Mouse (Mus musculus) heart, embryonic 14.5 days (tissue): ENCODE measurements around the gene Mt4. TPM values are rescaled to one million over a fixed set of nuclear protein-coding genes. Genes with fewer than 3 reads are reported as not detected.
"Not testable (repeated sequence)": the region's sequence is repeated elsewhere in the genome, so short reads cannot be mapped to it uniquely, and the experiment has no call there.

Experiments used
- ATAC-seq: fragments of 200-750 bp; cut with Nextera tagmentation; 2 replicates; pipeline ENCODE4 v1.8.0; 2017; ENCODE audit warnings: low read depth, moderate TSS enrichment; ENCODE audit not compliant: insufficient number of reproducible peaks, insufficient read depth, low FRiP score
- H3K27ac ChIP-seq, 2 experiments: fragments of 200-500 bp in 1 of 2; fragments of 300-500 bp in 1 of 2; sonication (generic) in 1 of 2; replicated peaks in 1 of 2; 2 replicates each; pipeline ENCODE4 v1.5.1; 2012 to 2014; ENCODE audit warnings: low read depth in 2 of 2, low read length in 2 of 2, control low read depth in 1 of 2, mild to moderate bottlenecking in 1 of 2, mixed read lengths in 1 of 2; ENCODE audit not compliant: control insufficient read depth in 1 of 2, insufficient read depth in 1 of 2
- H3K27me3 ChIP-seq: fragments of 300-500 bp; sonication (generic); 2 replicates; pipeline ENCODE4 v1.6.1; 2014; ENCODE audit warnings: mild to moderate bottlenecking, low read length, control low read depth; ENCODE audit not compliant: control insufficient read depth, insufficient read depth
- H3K36me3 ChIP-seq: fragments of 300-500 bp; sonication (generic); 2 replicates; pipeline ENCODE4 v1.6.1; 2014; ENCODE audit warnings: mild to moderate bottlenecking, control low read depth, low read length, mixed read lengths; ENCODE audit not compliant: control insufficient read depth, insufficient read depth
- H3K4me1 ChIP-seq, 2 experiments: fragments of 200-500 bp in 1 of 2; fragments of 300-500 bp in 1 of 2; sonication (generic) in 1 of 2; 2 replicates each; pipeline ENCODE4 v1.6.1; 2012 to 2014; ENCODE audit warnings: low read length in 2 of 2, control low read depth in 1 of 2, mixed read lengths in 1 of 2; ENCODE audit not compliant: control insufficient read depth in 2 of 2, insufficient read depth in 2 of 2
- H3K4me2 ChIP-seq: fragments of 300-500 bp; sonication (generic); 2 replicates; pipeline ENCODE4 v1.6.1; 2014; ENCODE audit warnings: mild to moderate bottlenecking, low read length
- H3K4me3 ChIP-seq, 2 experiments: fragments of 200-500 bp in 1 of 2; fragments of 300-500 bp in 1 of 2; sonication (generic) in 1 of 2; 2 replicates each; pipeline ENCODE4 v1.5.1; 2012 to 2014; ENCODE audit warnings: low read length in 2 of 2, mild to moderate bottlenecking in 2 of 2, control low read depth in 1 of 2, low read depth in 1 of 2, moderate library complexity in 1 of 2; ENCODE audit not compliant: control insufficient read depth in 1 of 2, insufficient read depth in 1 of 2
- H3K9ac ChIP-seq: fragments of 300-500 bp; sonication (generic); 2 replicates; pipeline ENCODE4 v1.6.1; 2014; ENCODE audit warnings: mild to moderate bottlenecking, low read length
- H3K9me3 ChIP-seq: fragments of 300-500 bp; sonication (generic); 2 replicates; pipeline ENCODE4 v1.6.1; 2016; ENCODE audit warnings: low read length, control low read depth; ENCODE audit not compliant: control insufficient read depth
- WGBS: fragments of 180-500 bp; shearing (Covaris S2); extraction: QIAGEN DNeasy Blood & Tissue Kit; methylation state at CpG from one replicate; pipeline ENCODE4 v1.1.7; 2014; 5-methylcytosine and 5-hydroxymethylcytosine counted together
- polyA plus RNA-seq: library from polyadenylated mRNA; unstranded; fragments of >200 nt; fragmentation: Nextera tagmentation; extraction: Ambion mirVana; gene quantifications from 2 replicates; pipeline ENCODE4 v1.2.1, GENCODE M21; 2014

Gene Mt4
- polyA plus RNA-seq, 1 experiment from 2014 or later: not detected

- not testable (repeated sequence) for H3K4me1 ChIP-seq, H3K4me2 ChIP-seq
Measured at GRCm38 (mm10) chr8:94134601-94135000, 2.4 kb upstream of the Mt4 start.

GRCm38 (mm10) chr8:94135556-94135955 is 1.4 kb upstream of the Mt4 start:
- H3K4me3 ChIP-seq: no peak overlapping the region
- H3K36me3 ChIP-seq: no peaks in the 10 kb centered on the region
- H3K27ac ChIP-seq: no peak overlapping the region
- 88% methylated on average over 6 of the region's 6 CpGs for WGBS
- no peak overlapping the region for H3K9ac ChIP-seq
- H3K27me3 ChIP-seq: peaks cover 2% of the 10 kb centered on the region; the same call in 1 of the 2 replicates
- no peaks in the 10 kb centered on the region for H3K4me1 ChIP-seq
- no peak for ATAC-seq
- 0 out of 2 replicates have a peak, but pooled peaks cover 4% of the 10 kb centered on the region for H3K9me3 ChIP-seq
- no peak overlapping the region for H3K4me2 ChIP-seq

More at GRCm38 (mm10) chr8:94134601-94135000, 2.4 kb upstream of the Mt4 start:
- not testable (repeated sequence) for H3K9ac ChIP-seq, H3K27ac ChIP-seq, H3K27me3 ChIP-seq, H3K9me3 ChIP-seq, ATAC-seq, H3K36me3 ChIP-seq, H3K4me3 ChIP-seq
- 53% methylated on average over 3 of the region's 3 CpGs for WGBS

GRCm38 (mm10) chr8:94136192-94136591 is 805 bp upstream of the Mt4 start:
- no peak for ATAC-seq
- no peaks in the 10 kb centered on the region for H3K4me1 ChIP-seq
- H3K27me3 ChIP-seq: peaks cover 2% of the 10 kb centered on the region; the same call in 1 of the 2 replicates
- 78% methylated on average over 7 of the region's 7 CpGs for WGBS
- H3K4me2 ChIP-seq: no peak overlapping the region
- H3K27ac ChIP-seq: no peak overlapping the region
- no peaks in the 10 kb centered on the region for H3K36me3 ChIP-seq
- H3K4me3 ChIP-seq: no peak overlapping the region
- 0 out of 2 replicates have a peak, but pooled peaks cover 4% of the 10 kb centered on the region for H3K9me3 ChIP-seq
- H3K9ac ChIP-seq: no peak overlapping the region

- Histone ChIP-seq H3K36me3 (no peaks in the 10 kb centered on the region), H3K4me2 (no peak overlapping the region), H3K4me1 (no peaks in the 10 kb centered on the region), H3K9me3 (no peaks in the 10 kb centered on the region), H3K27ac (no peak overlapping the region), H3K27me3 (peaks cover 2% of the 10 kb centered on the region; the same call in 1 of the 2 replicates), H3K4me3 (no peak overlapping the region), H3K9ac (no peak overlapping the region)
- no peak for ATAC-seq
- WGBS: 73% methylated on average over 4 of the region's 4 CpGs
Measured at GRCm38 (mm10) chr8:94140266-94140795, 3.3 kb downstream of the Mt4 start.

GRCm38 (mm10) chr8:94148236-94148635 is 11.2 kb downstream of the Mt4 start:
- WGBS: 48% methylated on average over 5 of the region's 5 CpGs
- peaks cover 0 to 9% of the 10 kb centered on the region in 2 experiments; a peak in 2 of 4 replicates for H3K4me1 ChIP-seq
- ATAC-seq: no peak
- H3K27me3 ChIP-seq: peaks cover 6% of the 10 kb centered on the region; the same call in 1 of the 2 replicates
- no peak overlapping the region for H3K9ac ChIP-seq
- H3K4me2 ChIP-seq: no peak overlapping the region
- H3K4me3 ChIP-seq: no peak overlapping the region
- H3K27ac ChIP-seq: no peak overlapping the region
- H3K9me3 ChIP-seq: no peaks in the 10 kb centered on the region
- no peaks in the 10 kb centered on the region for H3K36me3 ChIP-seq

- H3K27me3 ChIP-seq: peaks cover 6% of the 10 kb centered on the region; the same call in 1 of the 2 replicates
- H3K36me3 ChIP-seq: no peaks in the 10 kb centered on the region
- no peak overlapping the region for H3K4me2 ChIP-seq
- 80% methylated on average over 5 of the region's 5 CpGs for WGBS
- peaks cover 11 to 26% of the 10 kb centered on the region in 2 experiments for H3K4me1 ChIP-seq
- no peak overlapping the region for H3K9ac ChIP-seq
- H3K27ac ChIP-seq: no peak overlapping the region
- no peak for ATAC-seq
- H3K4me3 ChIP-seq: no peak overlapping the region
- no peaks in the 10 kb centered on the region for H3K9me3 ChIP-seq
Measured at GRCm38 (mm10) chr8:94150925-94151324, 13.9 kb downstream of the Mt4 start.

GRCm38 (mm10) chr8:94152513-94153300 is 15.7 kb downstream of the Mt4 start, which contains the start of gene Mt3:
Gene Mt3, plus strand, starts transcription at chr8:94152607.
- ATAC-seq: peak; percentile 63; the same call in 1 of the 2 replicates
- peaks cover 12 to 28% of the 10 kb centered on the region in 2 experiments for H3K4me1 ChIP-seq
- WGBS: 3% methylated on average over 29 of the region's 29 CpGs
- H3K9me3 ChIP-seq: no peaks in the 10 kb centered on the region
- H3K4me2 ChIP-seq: peak within 1 kb of the TSS; percentile 73
- peak within 1 kb of the TSS; percentile 52 for H3K9ac ChIP-seq
- H3K4me3 ChIP-seq: peak within 1 kb of the TSS; percentile 43 to 57
- no peak within 1 kb of the TSS for H3K27ac ChIP-seq
- no peaks in the 10 kb centered on the region for H3K36me3 ChIP-seq
- H3K27me3 ChIP-seq: peaks cover 6% of the 10 kb centered on the region; the same call in 1 of the 2 replicates
